Mouse (Mus musculus): Measurements from ENCODE around the gene Isca1.
A peak's percentile ranks its signal among the peaks of the same experiment; 100 is the strongest.

The Isca1 gene

GRCm38 (mm10) chr13:59769296-59770163 is at the start of gene Isca1:
TSS of gene Isca1 (minus strand) at chr13:59769810.
- Histone ChIP-seq H3K9me3 (ENCODE audit: low read length) (no peaks in the 10 kb centered on the region), H3K36me3 (ENCODE audit: insufficient read depth, low read length) (peaks cover 46% of the 10 kb centered on the region), H3K4me1 (replicated peaks; ENCODE audit: low read depth, low read length) (peaks cover 51% of the 10 kb centered on the region), H3K4me3 (replicated peaks; ENCODE audit: low read length) (peak within 1 kb of the TSS; percentile 95), H3K27me3 (ENCODE audit: insufficient read depth, low read length) (no peaks in the 10 kb centered on the region)
- TF ChIP-seq CTCF (conservative IDR thresholded peaks at IDR 0.05; ENCODE audit: low read length) (no peak), NANOG (IDR thresholded peaks at IDR 0.05; ENCODE audit: borderline replicate concordance, low read length) (no peak), POU5F1 (IDR thresholded peaks at IDR 0.05; ENCODE audit: borderline replicate concordance, low read length) (no peak)

GRCm38 (mm10) chr13:59817352-59817751 is 47.7 kb upstream of the Isca1 start:
- Histone ChIP-seq H3K4me1 (replicated peaks; ENCODE audit: low read depth, low read length) (peaks cover 27% of the 10 kb centered on the region), H3K27me3 (ENCODE audit: insufficient read depth, low read length) (no peaks in the 10 kb centered on the region), H3K9me3 (ENCODE audit: low read length) (no peaks in the 10 kb centered on the region), H3K4me3 (replicated peaks; ENCODE audit: low read length) (no peak overlapping the region), H3K36me3 (ENCODE audit: insufficient read depth, low read length) (peaks cover 78% of the 10 kb centered on the region)
- TF ChIP-seq POU5F1 (IDR thresholded peaks at IDR 0.05; ENCODE audit: borderline replicate concordance, low read length) = no peak
- no peak for TF ChIP-seq CTCF (conservative IDR thresholded peaks at IDR 0.05; ENCODE audit: low read length)
- no peak for TF ChIP-seq NANOG (IDR thresholded peaks at IDR 0.05; ENCODE audit: borderline replicate concordance, low read length)

GRCm38 (mm10) chr13:59814109-59814591 is 44.5 kb upstream of the Isca1 start:
- no peak for TF ChIP-seq CTCF (conservative IDR thresholded peaks at IDR 0.05; ENCODE audit: low read length)
- no peak for TF ChIP-seq NANOG (IDR thresholded peaks at IDR 0.05; ENCODE audit: borderline replicate concordance, low read length)
- TF ChIP-seq POU5F1 (IDR thresholded peaks at IDR 0.05; ENCODE audit: borderline replicate concordance, low read length) = no peak
- no peaks in the 10 kb centered on the region for H3K9me3 ChIP-seq (ENCODE audit: low read length)

GRCm38 (mm10) chr13:59811581-59811980 is 42.0 kb upstream of the Isca1 start:
- Histone ChIP-seq H3K27me3 (ENCODE audit: insufficient read depth, low read length) (no peaks in the 10 kb centered on the region), H3K36me3 (ENCODE audit: insufficient read depth, low read length) (peaks cover 95% of the 10 kb centered on the region), H3K9me3 (ENCODE audit: low read length) (no peaks in the 10 kb centered on the region), H3K4me3 (replicated peaks; ENCODE audit: low read length) (no peak overlapping the region), H3K4me1 (replicated peaks; ENCODE audit: low read depth, low read length) (no peaks in the 10 kb centered on the region)
- TF ChIP-seq POU5F1 (IDR thresholded peaks at IDR 0.05; ENCODE audit: borderline replicate concordance, low read length) = no peak
- TF ChIP-seq CTCF (conservative IDR thresholded peaks at IDR 0.05; ENCODE audit: low read length) = no peak
- TF ChIP-seq NANOG (IDR thresholded peaks at IDR 0.05; ENCODE audit: borderline replicate concordance, low read length) = no peak

More at GRCm38 (mm10) chr13:59814109-59814591, 44.5 kb upstream of the Isca1 start:
- Histone ChIP-seq H3K27me3 (ENCODE audit: insufficient read depth, low read length) (no peaks in the 10 kb centered on the region), H3K36me3 (ENCODE audit: insufficient read depth, low read length) (peaks cover 92% of the 10 kb centered on the region), H3K4me3 (replicated peaks; ENCODE audit: low read length) (no peak overlapping the region), H3K4me1 (replicated peaks; ENCODE audit: low read depth, low read length) (peaks cover 9% of the 10 kb centered on the region)

GRCm38 (mm10) chr13:59801000-59801399 is 31.4 kb upstream of the Isca1 start:
- Histone ChIP-seq H3K4me1 (replicated peaks; ENCODE audit: low read depth, low read length) (peaks cover 12% of the 10 kb centered on the region), H3K27me3 (ENCODE audit: insufficient read depth, low read length) (no peaks in the 10 kb centered on the region), H3K4me3 (replicated peaks; ENCODE audit: low read length) (no peak overlapping the region), H3K9me3 (ENCODE audit: low read length) (no peaks in the 10 kb centered on the region), H3K36me3 (ENCODE audit: insufficient read depth, low read length) (peaks cover 100% of the 10 kb centered on the region)
- TF ChIP-seq POU5F1 (IDR thresholded peaks at IDR 0.05; ENCODE audit: borderline replicate concordance, low read length) = no peak
- no peak for TF ChIP-seq CTCF (conservative IDR thresholded peaks at IDR 0.05; ENCODE audit: low read length)
- TF ChIP-seq NANOG (IDR thresholded peaks at IDR 0.05; ENCODE audit: borderline replicate concordance, low read length) = no peak

GRCm38 (mm10) chr13:59800077-59800476 is 30.5 kb upstream of the Isca1 start:
- Histone ChIP-seq H3K27me3 (ENCODE audit: insufficient read depth, low read length) (no peaks in the 10 kb centered on the region), H3K4me1 (replicated peaks; ENCODE audit: low read depth, low read length) (peaks cover 16% of the 10 kb centered on the region)
- TF ChIP-seq CTCF (conservative IDR thresholded peaks at IDR 0.05; ENCODE audit: low read length) (no peak), POU5F1 (IDR thresholded peaks at IDR 0.05; ENCODE audit: borderline replicate concordance, low read length) (no peak), NANOG (IDR thresholded peaks at IDR 0.05; ENCODE audit: borderline replicate concordance, low read length) (no peak)

GRCm38 (mm10) chr13:59798306-59798705 is 28.7 kb upstream of the Isca1 start:
- Histone ChIP-seq H3K36me3 (ENCODE audit: insufficient read depth, low read length) (peaks cover 98% of the 10 kb centered on the region), H3K4me3 (replicated peaks; ENCODE audit: low read length) (no peak overlapping the region)

More at GRCm38 (mm10) chr13:59800077-59800476, 30.5 kb upstream of the Isca1 start:
- Histone ChIP-seq H3K36me3 (ENCODE audit: insufficient read depth, low read length) (peaks cover 100% of the 10 kb centered on the region), H3K9me3 (ENCODE audit: low read length) (no peaks in the 10 kb centered on the region), H3K4me3 (replicated peaks; ENCODE audit: low read length) (no peak overlapping the region)

GRCm38 (mm10) chr13:59796466-59796848 is 26.8 kb upstream of the Isca1 start:
- Histone ChIP-seq H3K4me1 (replicated peaks; ENCODE audit: low read depth, low read length) (peaks cover 16% of the 10 kb centered on the region), H3K27me3 (ENCODE audit: insufficient read depth, low read length) (no peaks in the 10 kb centered on the region), H3K4me3 (replicated peaks; ENCODE audit: low read length) (no peak overlapping the region), H3K9me3 (ENCODE audit: low read length) (no peaks in the 10 kb centered on the region), H3K36me3 (ENCODE audit: insufficient read depth, low read length) (peaks cover 94% of the 10 kb centered on the region)
- TF ChIP-seq POU5F1 (IDR thresholded peaks at IDR 0.05; ENCODE audit: borderline replicate concordance, low read length) (no peak), NANOG (IDR thresholded peaks at IDR 0.05; ENCODE audit: borderline replicate concordance, low read length) (no peak), CTCF (conservative IDR thresholded peaks at IDR 0.05; ENCODE audit: low read length) (no peak)

More at GRCm38 (mm10) chr13:59798306-59798705, 28.7 kb upstream of the Isca1 start:
- TF ChIP-seq POU5F1 (IDR thresholded peaks at IDR 0.05; ENCODE audit: borderline replicate concordance, low read length) = no peak
- no peak for TF ChIP-seq NANOG (IDR thresholded peaks at IDR 0.05; ENCODE audit: borderline replicate concordance, low read length)
- no peak for TF ChIP-seq CTCF (conservative IDR thresholded peaks at IDR 0.05; ENCODE audit: low read length)
- no peaks in the 10 kb centered on the region for H3K27me3 ChIP-seq (ENCODE audit: insufficient read depth, low read length)
- H3K4me1 ChIP-seq (replicated peaks; ENCODE audit: low read depth, low read length) = peaks cover 16% of the 10 kb centered on the region
- no peaks in the 10 kb centered on the region for H3K9me3 ChIP-seq (ENCODE audit: low read length)

Measured in E14TG2a.4 (cell line).